Comparison of ENCODE assay signal across 8 mouse cellular contexts in the genomic region with DNA sequence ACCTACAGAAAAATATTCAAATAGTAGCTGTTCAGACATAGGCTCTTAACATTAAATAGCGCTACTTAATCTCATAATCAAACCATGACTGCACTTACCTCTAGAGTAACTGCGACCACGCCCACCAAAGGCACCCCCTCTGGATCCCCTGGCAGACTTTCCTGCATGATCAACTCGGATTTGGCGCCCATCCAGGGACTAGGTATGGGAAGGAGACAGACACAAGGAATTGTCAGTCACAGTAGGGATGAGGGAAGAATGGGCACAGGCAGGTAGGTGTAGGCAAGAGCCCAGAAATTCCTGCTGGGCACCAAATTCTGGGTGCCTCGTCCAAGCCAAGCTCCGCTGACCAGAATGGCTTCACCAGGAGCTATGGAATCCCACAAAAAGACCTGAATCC. TPM values are rescaled to one million over a fixed set of nuclear protein-coding genes. Genes with fewer than 3 reads are reported as not detected.
DNase-seq lines count a peak whose midpoint lies in the region; ATAC-seq and TF ChIP-seq lines count a peak whose summit lies in the region.

No protein-coding gene starts in this region.

- peaks cover 9% of the 10 kb centered on the region for H3K4me1 ChIP-seq in hindbrain, embryonic 12.5 days
- H3K4me1 ChIP-seq in liver, postnatal 0 days (ENCODE audit: insufficient read depth): no peaks in the 10 kb centered on the region

- H3K9ac ChIP-seq in hindbrain, embryonic 12.5 days: peak overlapping the region; percentile 54; the same call in 1 of the 2 replicates
- peak overlapping the region; percentile 74 for H3K9ac ChIP-seq in liver, postnatal 0 days (replicated peaks)

- peak overlapping the region; percentile 64 for H3K4me2 ChIP-seq in hindbrain, embryonic 12.5 days (replicated peaks)
- H3K4me2 ChIP-seq in liver, postnatal 0 days (ENCODE audit: low read depth, low read length): peak overlapping the region; percentile 78

- H3K27me3 ChIP-seq in hindbrain, embryonic 12.5 days: no peaks in the 10 kb centered on the region
- no peaks in the 10 kb centered on the region for H3K27me3 ChIP-seq in liver, postnatal 0 days (ENCODE audit: insufficient read depth, low read length)

- peaks cover 18% of the 10 kb centered on the region; the same call in 1 of the 2 replicates for H3K36me3 ChIP-seq in hindbrain, embryonic 12.5 days
- peaks cover 36% of the 10 kb centered on the region for H3K36me3 ChIP-seq in liver, postnatal 0 days (replicated peaks; ENCODE audit: insufficient read depth, low read length)

- ATAC-seq in hindbrain, embryonic 12.5 days (ENCODE audit: low FRiP score): no peak
- no peak for ATAC-seq in liver, postnatal 0 days

- WGBS in hindbrain, embryonic 12.5 days: 79% methylated on average over 7 of the region's 7 CpGs
- WGBS in liver, postnatal 0 days (ENCODE audit: insufficient replicate concordance): 49% methylated on average over 7 of the region's 7 CpGs

- TF ChIP-seq EP300 in liver, postnatal 0 days (IDR thresholded peaks at IDR 0.05; ENCODE audit: low read depth): no peak

- no peak for TF ChIP-seq CTCF in layer of hippocampus, adult 2 months (conservative IDR thresholded peaks at IDR 0.05)
- no peak for TF ChIP-seq CTCF in liver, postnatal 0 days (IDR thresholded peaks at IDR 0.05; ENCODE audit: low read depth)

- H3K9me3 ChIP-seq in hindbrain, embryonic 12.5 days (replicated peaks): no peaks in the 10 kb centered on the region
- no peaks in the 10 kb centered on the region for H3K9me3 ChIP-seq in liver, postnatal 0 days (ENCODE audit: low read length)

- no peak for DNase-seq in layer of hippocampus, adult 2 months (ENCODE audit: low spot score in 2 of 2)
- DNase-seq in layer of hippocampus, adult 11-12 months (ENCODE audit: low spot score): no peak
- DNase-seq in cerebellum, adult 9-10 months: peak; percentile 65
- DNase-seq in liver, postnatal 0 days: no peak
- no peak for DNase-seq in adrenal gland, postnatal 10 days
- no peak for DNase-seq in adrenal gland, adult 8-10 months
- DNase-seq in urinary bladder, adult 18-20 months (ENCODE audit: low spot score in 2 of 2): no peak

- H3K27ac ChIP-seq in layer of hippocampus, adult 2 months: no peak overlapping the region
- no peak overlapping the region for H3K27ac ChIP-seq in hindbrain, embryonic 12.5 days
- no peak overlapping the region for H3K27ac ChIP-seq in liver, postnatal 0 days (ENCODE audit: low read depth)

- H3K4me3 ChIP-seq in layer of hippocampus, adult 2 months: peak overlapping the region; percentile 82
- peak overlapping the region; percentile 58 for H3K4me3 ChIP-seq in hindbrain, embryonic 12.5 days
- H3K4me3 ChIP-seq in liver, postnatal 0 days (ENCODE audit: low read depth, low read length): peak overlapping the region; percentile 62

RNA-seq across cellular contexts. Expression of gene Rbm3, which starts 1.9 kb away (rescaled TPM):
- 100 to 1,000 TPM; 111 to 133 TPM for total RNA-seq in layer of hippocampus, adult 2 months (2021)
- polyA plus RNA-seq in hindbrain, embryonic 12.5 days (2016; fragmentation: Nextera tagmentation; extraction: Ambion mirVana): 401 and 433 TPM in 2 replicates
- 413 and 415 TPM in 2 replicates for polyA plus RNA-seq in liver, postnatal 0 days (2015; fragmentation: Nextera tagmentation; extraction: Ambion mirVana)
- 100 to 1,000 TPM; 312 to 347 TPM for total RNA-seq in adrenal gland, postnatal 10 days (2021)
- 100 to 1,000 TPM in 3 of 4 experiments, 10 to 100 TPM in 1; 63.7 to 233 (median 151) TPM for total RNA-seq in adrenal gland, adult 8-10 months (2022)

RNA-seq across cellular contexts. Expression of gene Wdr13, which starts 11.1 kb away (rescaled TPM):
- 100 to 1,000 TPM; 208 to 235 TPM for total RNA-seq in layer of hippocampus, adult 2 months (2021)
- polyA plus RNA-seq in hindbrain, embryonic 12.5 days (2016; fragmentation: Nextera tagmentation; extraction: Ambion mirVana): 40.5 and 42.6 TPM in 2 replicates
- 4.6 and 5.6 TPM in 2 replicates for polyA plus RNA-seq in liver, postnatal 0 days (2015; fragmentation: Nextera tagmentation; extraction: Ambion mirVana)
- total RNA-seq in adrenal gland, postnatal 10 days (2021): 10 to 100 TPM; 40.7 to 54.9 TPM
- total RNA-seq in adrenal gland, adult 8-10 months (2022): 10 to 100 TPM; 55.3 to 98.1 (median 71.7) TPM

RNA-seq across cellular contexts. Expression of gene Tbc1d25, which starts 32.2 kb away (rescaled TPM):
- 10 to 100 TPM; 13.5 to 13.6 TPM for total RNA-seq in layer of hippocampus, adult 2 months (2021)
- polyA plus RNA-seq in hindbrain, embryonic 12.5 days (2016; fragmentation: Nextera tagmentation; extraction: Ambion mirVana): 16.4 and 16.7 TPM in 2 replicates
- polyA plus RNA-seq in liver, postnatal 0 days (2015; fragmentation: Nextera tagmentation; extraction: Ambion mirVana): 2.1 and 2.2 TPM in 2 replicates
- total RNA-seq in adrenal gland, postnatal 10 days (2021): 1 to 10 TPM; 7.3 to 8.0 TPM
- 10 to 100 TPM in 2 of 4 experiments, 1 to 10 TPM in 2; 9.0 to 10.1 (median 10.0) TPM for total RNA-seq in adrenal gland, adult 8-10 months (2022)

RNA-seq across cellular contexts. Expression of gene Ebp, which starts 49.6 kb away (rescaled TPM):
- total RNA-seq in layer of hippocampus, adult 2 months (2021): 10 to 100 TPM; 28.5 to 32.5 TPM
- polyA plus RNA-seq in hindbrain, embryonic 12.5 days (2016; fragmentation: Nextera tagmentation; extraction: Ambion mirVana): 30.7 and 32.3 TPM in 2 replicates
- 74.7 and 84.5 TPM in 2 replicates for polyA plus RNA-seq in liver, postnatal 0 days (2015; fragmentation: Nextera tagmentation; extraction: Ambion mirVana)
- total RNA-seq in adrenal gland, postnatal 10 days (2021): 10 to 100 TPM; 41.5 to 53.1 TPM
- 10 to 100 TPM; 43.7 to 68.7 (median 57.6) TPM for total RNA-seq in adrenal gland, adult 8-10 months (2022)

RNA-seq across cellular contexts. Expression of gene Was, which starts 53.5 kb away (rescaled TPM):
- 1 to 10 TPM in 1 of 2 experiments, under 1 TPM in 1; 0.98 to 2.0 TPM for total RNA-seq in layer of hippocampus, adult 2 months (2021)
- 0.21 TPM in 1 of 2 replicates, not detected in the other for polyA plus RNA-seq in hindbrain, embryonic 12.5 days (2016; fragmentation: Nextera tagmentation; extraction: Ambion mirVana)
- 2.4 and 2.9 TPM in 2 replicates for polyA plus RNA-seq in liver, postnatal 0 days (2015; fragmentation: Nextera tagmentation; extraction: Ambion mirVana)
- 1 to 10 TPM; 3.8 to 4.5 TPM for total RNA-seq in adrenal gland, postnatal 10 days (2021)
- 1 to 10 TPM; 1.8 to 3.7 (median 3.2) TPM for total RNA-seq in adrenal gland, adult 8-10 months (2022)
